Mouse (Mus musculus): Measurements from ENCODE around the gene Glt1d1. TPM values are rescaled to one million over a fixed set of nuclear protein-coding genes. Genes with fewer than 3 reads are reported as not detected.

Gene Glt1d1
- polyA plus RNA-seq, 1 experiment: not detected

DNA sequence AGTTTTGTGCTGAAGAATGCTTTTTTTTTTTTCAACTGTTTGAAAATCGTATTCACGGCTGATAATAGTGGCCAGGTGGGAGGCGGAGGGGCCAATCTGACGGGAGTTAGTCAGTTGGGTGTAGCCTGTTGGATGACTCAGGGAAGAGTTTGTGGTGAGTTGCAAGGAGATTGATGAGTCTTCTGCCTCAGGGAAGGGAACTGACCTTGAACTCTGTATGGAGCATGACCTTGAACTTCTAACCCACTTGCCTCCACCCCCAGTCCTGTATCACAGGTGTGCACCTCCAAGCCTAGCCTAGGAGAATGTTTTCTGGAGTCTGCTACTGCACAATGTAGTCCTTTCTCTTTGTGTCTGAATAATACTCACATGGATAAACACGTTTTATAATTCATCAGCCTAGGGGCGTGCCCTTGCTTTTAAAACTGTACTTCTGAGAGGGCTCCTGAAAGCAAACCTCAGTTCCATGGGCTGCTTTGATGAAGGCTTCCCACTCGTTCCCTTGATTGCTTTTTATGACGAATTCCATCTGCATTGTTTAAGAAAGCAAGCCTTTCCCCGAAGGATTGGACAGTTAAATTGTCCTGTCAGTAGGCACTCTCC lies 56.6 kb downstream of the Glt1d1 start:
- no peaks in the 10 kb centered on the region for H3K4me1 ChIP-seq (ENCODE audit: control insufficient read depth, insufficient read depth, low read length)
- no peak for TF ChIP-seq CTCF (IDR thresholded peaks at IDR 0.05; ENCODE audit: low read depth, low read length)
- no peak for TF ChIP-seq POLR2A (IDR thresholded peaks at IDR 0.05; ENCODE audit: borderline replicate concordance, low read depth, low read length)
- H3K4me3 ChIP-seq (ENCODE audit: insufficient read depth, low read length): no peak overlapping the region
- no peak overlapping the region for H3K27ac ChIP-seq (ENCODE audit: insufficient read depth, low read depth, low read length)

- no peak overlapping the region for H3K4me3 ChIP-seq (ENCODE audit: insufficient read depth, low read length)
Measured at GRCm38 (mm10) chr5:127691085-127691484, 59.0 kb downstream of the Glt1d1 start.

DNA sequence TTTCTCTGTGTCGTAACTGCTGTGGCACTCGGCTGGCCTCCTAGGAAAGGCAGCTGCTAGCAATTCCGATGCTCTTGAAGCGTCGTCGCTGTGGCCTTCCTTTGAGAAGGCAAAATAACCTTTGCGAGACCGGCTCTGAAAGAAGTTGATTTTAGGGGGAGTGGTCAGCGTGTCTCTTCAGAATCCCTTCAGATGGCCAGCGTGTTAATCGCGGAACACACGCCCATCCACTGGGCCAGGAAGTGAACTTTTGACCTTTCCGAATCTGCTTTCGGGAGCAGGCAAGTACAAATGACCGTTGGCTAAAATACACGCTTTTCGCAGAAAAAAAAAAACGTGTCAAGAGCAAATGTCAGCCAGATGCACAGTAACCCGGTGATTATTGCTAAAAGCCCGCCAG lies 59.5 kb downstream of the Glt1d1 start:
- TF ChIP-seq CTCF (IDR thresholded peaks at IDR 0.05; ENCODE audit: low read depth, low read length) (no peak), POLR2A (IDR thresholded peaks at IDR 0.05; ENCODE audit: borderline replicate concordance, low read depth, low read length) (no peak)
- H3K4me3 ChIP-seq (ENCODE audit: insufficient read depth, low read length): no peak overlapping the region
- H3K27ac ChIP-seq (ENCODE audit: insufficient read depth, low read depth, low read length): no peak overlapping the region
- no peaks in the 10 kb centered on the region for H3K4me1 ChIP-seq (ENCODE audit: control insufficient read depth, insufficient read depth, low read length)

More at GRCm38 (mm10) chr5:127691085-127691484, 59.0 kb downstream of the Glt1d1 start:
- TF ChIP-seq POLR2A (IDR thresholded peaks at IDR 0.05; ENCODE audit: borderline replicate concordance, low read depth, low read length) (no peak), CTCF (IDR thresholded peaks at IDR 0.05; ENCODE audit: low read depth, low read length) (no peak)
- H3K4me1 ChIP-seq (ENCODE audit: control insufficient read depth, insufficient read depth, low read length): no peaks in the 10 kb centered on the region
- no peak overlapping the region for H3K27ac ChIP-seq (ENCODE audit: insufficient read depth, low read depth, low read length)

DNA sequence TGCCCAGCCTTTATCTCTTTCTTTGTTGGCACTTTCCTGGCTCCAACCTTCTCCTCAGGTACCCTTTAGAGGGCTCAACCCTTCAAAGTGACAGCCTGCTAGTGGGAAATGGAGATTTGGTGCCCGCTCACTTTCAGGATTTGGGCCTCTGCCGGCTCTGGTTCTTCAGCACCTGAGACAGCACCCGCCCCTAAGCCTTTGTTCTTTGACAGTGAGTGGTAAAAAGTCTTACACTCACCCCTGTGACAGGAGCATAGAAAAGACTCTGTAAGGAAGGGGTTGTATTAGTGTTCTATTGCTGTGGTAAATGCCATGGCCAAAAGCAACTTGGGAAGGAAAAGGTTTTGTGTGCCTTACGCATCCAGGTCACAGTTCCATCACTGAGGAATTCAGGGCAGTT lies 63.8 kb downstream of the Glt1d1 start:
- no peak overlapping the region for H3K27ac ChIP-seq (ENCODE audit: insufficient read depth, low read depth, low read length)
- no peak for TF ChIP-seq CTCF (IDR thresholded peaks at IDR 0.05; ENCODE audit: low read depth, low read length)
- TF ChIP-seq POLR2A (IDR thresholded peaks at IDR 0.05; ENCODE audit: borderline replicate concordance, low read depth, low read length): no peak
- H3K4me3 ChIP-seq (ENCODE audit: insufficient read depth, low read length): no peak overlapping the region
- H3K4me1 ChIP-seq (ENCODE audit: control insufficient read depth, insufficient read depth, low read length): no peaks in the 10 kb centered on the region

DNA sequence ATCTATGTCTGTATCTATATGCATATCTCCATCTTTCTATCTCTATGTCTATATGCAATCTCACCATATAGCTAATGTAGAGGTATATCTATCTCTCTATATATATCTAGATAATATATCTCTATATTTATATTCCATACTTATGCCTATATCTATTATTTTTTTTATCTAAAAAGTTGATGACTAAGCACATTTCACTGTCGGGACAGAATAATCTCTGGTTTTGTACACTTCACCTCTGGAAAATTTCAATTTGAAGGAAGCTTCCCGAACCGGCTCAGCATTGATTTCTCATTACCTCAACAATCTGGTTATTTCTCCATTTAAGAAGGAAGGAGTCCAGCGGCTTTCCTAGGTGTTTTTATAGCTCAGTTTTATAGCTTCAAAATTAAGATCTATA lies 64.5 kb downstream of the Glt1d1 start:
- TF ChIP-seq CTCF (IDR thresholded peaks at IDR 0.05; ENCODE audit: low read depth, low read length) (no peak), POLR2A (IDR thresholded peaks at IDR 0.05; ENCODE audit: borderline replicate concordance, low read depth, low read length) (no peak)
- Histone ChIP-seq H3K27ac (ENCODE audit: insufficient read depth, low read depth, low read length) (no peak overlapping the region), H3K4me3 (ENCODE audit: insufficient read depth, low read length) (no peak overlapping the region), H3K4me1 (ENCODE audit: control insufficient read depth, insufficient read depth, low read length) (no peaks in the 10 kb centered on the region)

DNA sequence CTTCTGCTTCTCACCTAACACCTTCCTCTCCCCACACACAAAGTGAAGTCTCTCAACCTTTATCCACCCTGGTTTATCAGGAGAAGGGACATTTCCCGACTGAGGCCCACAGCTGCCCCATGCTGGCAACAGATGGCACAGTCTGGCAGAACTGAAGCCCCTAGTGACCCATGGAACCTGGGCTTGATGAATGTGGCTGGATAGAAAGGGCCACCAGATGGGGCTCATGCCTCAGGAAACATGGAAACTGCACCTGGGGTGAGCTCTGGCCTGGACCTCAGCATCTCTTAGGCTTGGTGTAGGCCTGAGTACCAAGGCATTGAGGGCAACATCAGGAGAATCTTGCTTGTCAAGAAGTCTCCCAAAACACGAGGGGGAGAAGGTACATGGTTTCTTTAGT lies 66.5 kb downstream of the Glt1d1 start:
- H3K4me3 ChIP-seq (ENCODE audit: insufficient read depth, low read length): no peak overlapping the region
- no peaks in the 10 kb centered on the region for H3K4me1 ChIP-seq (ENCODE audit: control insufficient read depth, insufficient read depth, low read length)
- TF ChIP-seq POLR2A (IDR thresholded peaks at IDR 0.05; ENCODE audit: borderline replicate concordance, low read depth, low read length) (no peak), CTCF (IDR thresholded peaks at IDR 0.05; ENCODE audit: low read depth, low read length) (no peak)
- H3K27ac ChIP-seq (ENCODE audit: insufficient read depth, low read depth, low read length): no peak overlapping the region

DNA sequence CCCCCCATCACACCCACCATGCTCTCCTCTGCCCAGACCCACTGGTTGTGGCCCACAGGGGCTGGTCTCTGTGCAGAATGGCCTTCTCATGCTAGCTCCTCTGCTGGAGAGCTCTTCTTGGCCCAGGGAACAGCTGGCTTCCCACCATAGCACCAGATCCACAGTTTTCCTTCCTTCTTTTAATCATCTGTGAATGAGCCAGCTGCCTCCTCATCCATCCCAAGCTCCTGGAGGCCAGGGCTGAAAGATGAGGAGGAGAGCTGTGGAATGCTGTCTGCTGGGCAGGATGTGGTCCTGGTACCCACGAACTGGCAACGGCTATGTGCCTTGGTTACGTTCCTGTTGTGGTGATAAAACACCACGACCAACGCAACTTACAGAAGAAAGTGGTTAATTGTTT lies 67.6 kb downstream of the Glt1d1 start:
- no peak for TF ChIP-seq POLR2A (IDR thresholded peaks at IDR 0.05; ENCODE audit: borderline replicate concordance, low read depth, low read length)
- TF ChIP-seq CTCF (IDR thresholded peaks at IDR 0.05; ENCODE audit: low read depth, low read length): no peak
- Histone ChIP-seq H3K4me3 (ENCODE audit: insufficient read depth, low read length) (no peak overlapping the region), H3K27ac (ENCODE audit: insufficient read depth, low read depth, low read length) (no peak overlapping the region), H3K4me1 (ENCODE audit: control insufficient read depth, insufficient read depth, low read length) (no peaks in the 10 kb centered on the region)

GRCm38 (mm10) chr5:127700156-127700555 lies 68.1 kb downstream of the Glt1d1 start:
- Histone ChIP-seq H3K4me3 (ENCODE audit: insufficient read depth, low read length) (no peak overlapping the region), H3K4me1 (ENCODE audit: control insufficient read depth, insufficient read depth, low read length) (no peaks in the 10 kb centered on the region), H3K27ac (ENCODE audit: insufficient read depth, low read depth, low read length) (no peak overlapping the region)
- no peak for TF ChIP-seq CTCF (IDR thresholded peaks at IDR 0.05; ENCODE audit: low read depth, low read length)
- TF ChIP-seq POLR2A (IDR thresholded peaks at IDR 0.05; ENCODE audit: borderline replicate concordance, low read depth, low read length): no peak

DNA sequence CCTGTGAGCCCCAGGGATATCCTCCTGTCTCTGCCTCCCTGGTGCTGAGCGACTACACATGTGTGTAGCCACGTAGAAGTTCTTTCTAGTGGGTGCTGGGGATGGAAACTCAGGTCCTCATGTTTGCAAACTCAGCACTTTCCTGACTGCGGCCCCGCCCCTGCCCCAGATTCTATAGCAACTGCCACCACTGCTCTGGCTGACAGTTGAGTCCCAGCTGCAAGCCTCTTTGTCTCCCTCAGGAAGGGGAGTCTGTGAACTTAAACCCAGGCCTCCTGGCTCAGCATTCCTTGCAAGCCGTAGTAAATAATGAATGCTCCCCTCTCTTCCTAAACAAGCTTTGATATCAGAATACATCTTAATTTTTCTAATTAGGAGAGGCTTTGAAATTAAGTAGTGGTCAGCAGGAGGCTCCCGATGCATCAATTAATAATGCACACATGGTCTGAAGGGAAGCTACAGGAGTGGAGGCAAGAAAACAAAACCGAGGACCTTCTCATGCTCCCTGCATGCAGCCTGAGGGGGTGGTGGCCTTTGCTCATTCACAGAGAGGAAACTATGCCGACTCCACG lies 71.6 kb downstream of the Glt1d1 start:
- no peak overlapping the region for H3K27ac ChIP-seq (ENCODE audit: insufficient read depth, low read depth, low read length)
- TF ChIP-seq CTCF (IDR thresholded peaks at IDR 0.05; ENCODE audit: low read depth, low read length) (no peak), POLR2A (IDR thresholded peaks at IDR 0.05; ENCODE audit: borderline replicate concordance, low read depth, low read length) (no peak)
- no peak overlapping the region for H3K4me3 ChIP-seq (ENCODE audit: insufficient read depth, low read length)
- no peaks in the 10 kb centered on the region for H3K4me1 ChIP-seq (ENCODE audit: control insufficient read depth, insufficient read depth, low read length)

- Histone ChIP-seq H3K4me3 (ENCODE audit: insufficient read depth, low read length) (no peak overlapping the region), H3K4me1 (ENCODE audit: control insufficient read depth, insufficient read depth, low read length) (no peaks in the 10 kb centered on the region), H3K27ac (ENCODE audit: insufficient read depth, low read depth, low read length) (no peak overlapping the region)
- TF ChIP-seq CTCF (IDR thresholded peaks at IDR 0.05; ENCODE audit: low read depth, low read length) (no peak), POLR2A (IDR thresholded peaks at IDR 0.05; ENCODE audit: borderline replicate concordance, low read depth, low read length) (no peak)
Measured at GRCm38 (mm10) chr5:127705225-127705624, 73.2 kb downstream of the Glt1d1 start.

Data from bone marrow macrophage, adult 2 months (primary cell).